Mouse (Mus musculus): Measurements from ENCODE around the gene Aqp7. TPM values are rescaled to one million over a fixed set of nuclear protein-coding genes. Genes with fewer than 3 reads are reported as not detected.
"Not testable (repeated sequence)": the region's sequence is repeated elsewhere in the genome, so short reads cannot be mapped to it uniquely, and the experiment has no call there.

Gene Aqp7
- polyA plus RNA-seq, 1 experiment from 2014 or later: 0.16 TPM

- no peak overlapping the region for H3K9ac ChIP-seq (ENCODE audit: low read length)
- no peak for DNase-seq (ENCODE audit: low spot score)
- WGBS: 82% methylated on average over 16 of the region's 16 CpGs
- H3K4me1 ChIP-seq (replicated peaks; ENCODE audit: control insufficient read depth, insufficient read depth, low read length): no peaks in the 10 kb centered on the region
- no peaks in the 10 kb centered on the region for H3K36me3 ChIP-seq (ENCODE audit: control insufficient read depth, insufficient read depth, low read length)
- no peak overlapping the region for H3K4me2 ChIP-seq (ENCODE audit: low read length)
- no peak overlapping the region for H3K4me3 ChIP-seq (ENCODE audit: low read depth, low read length)
- no peak for ATAC-seq (replicated peaks; ENCODE audit: low FRiP score, low TSS enrichment, low read depth)
- H3K27me3 ChIP-seq (replicated peaks; ENCODE audit: control insufficient read depth, insufficient read depth, low read length): no peaks in the 10 kb centered on the region
- no peak overlapping the region for H3K27ac ChIP-seq (ENCODE audit: low read depth)
- no peaks in the 10 kb centered on the region for H3K9me3 ChIP-seq (ENCODE audit: control insufficient read depth, low read length)
These were observed 39.7 kb upstream of the Aqp7 start for GRCm38 (mm10) chr4:41087459-41088298.

GRCm38 (mm10) chr4:41086947-41087346 lies 39.0 kb upstream of the Aqp7 start:
- Histone ChIP-seq H3K9ac (ENCODE audit: low read length) (no peak overlapping the region), H3K27ac (ENCODE audit: low read depth) (no peak overlapping the region), H3K4me2 (ENCODE audit: low read length) (no peak overlapping the region), H3K9me3 (ENCODE audit: control insufficient read depth, low read length) (no peaks in the 10 kb centered on the region), H3K36me3 (ENCODE audit: control insufficient read depth, insufficient read depth, low read length) (no peaks in the 10 kb centered on the region), H3K4me1 (replicated peaks; ENCODE audit: control insufficient read depth, insufficient read depth, low read length) (no peaks in the 10 kb centered on the region), H3K27me3 (replicated peaks; ENCODE audit: control insufficient read depth, insufficient read depth, low read length) (no peaks in the 10 kb centered on the region), H3K4me3 (ENCODE audit: low read depth, low read length) (no peak overlapping the region)
- ATAC-seq (replicated peaks; ENCODE audit: low FRiP score, low TSS enrichment, low read depth) (no peak), DNase-seq (ENCODE audit: low spot score) (no peak)
- 82% methylated on average over 9 of the region's 9 CpGs for WGBS

GRCm38 (mm10) chr4:41084819-41085218 lies 36.9 kb upstream of the Aqp7 start:
- Histone ChIP-seq H3K4me1 (replicated peaks; ENCODE audit: control insufficient read depth, insufficient read depth, low read length) (no peaks in the 10 kb centered on the region), H3K4me2 (ENCODE audit: low read length) (no peak overlapping the region), H3K36me3 (ENCODE audit: control insufficient read depth, insufficient read depth, low read length) (no peaks in the 10 kb centered on the region), H3K27ac (ENCODE audit: low read depth) (no peak overlapping the region), H3K27me3 (replicated peaks; ENCODE audit: control insufficient read depth, insufficient read depth, low read length) (no peaks in the 10 kb centered on the region), H3K4me3 (ENCODE audit: low read depth, low read length) (no peak overlapping the region), H3K9ac (ENCODE audit: low read length) (no peak overlapping the region), H3K9me3 (ENCODE audit: control insufficient read depth, low read length) (no peaks in the 10 kb centered on the region)
- ATAC-seq (replicated peaks; ENCODE audit: low FRiP score, low TSS enrichment, low read depth): no peak
- DNase-seq (ENCODE audit: low spot score): no peak
- WGBS: 89% methylated on average over 4 of the region's 4 CpGs

GRCm38 (mm10) chr4:41082803-41083202 lies 34.9 kb upstream of the Aqp7 start:
- not testable (repeated sequence) for H3K36me3 ChIP-seq (ENCODE audit: control insufficient read depth, insufficient read depth, low read length); H3K4me3 ChIP-seq (ENCODE audit: low read depth, low read length); ATAC-seq (replicated peaks; ENCODE audit: low FRiP score, low TSS enrichment, low read depth); H3K4me1 ChIP-seq (replicated peaks; ENCODE audit: control insufficient read depth, insufficient read depth, low read length); DNase-seq (ENCODE audit: low spot score); H3K27me3 ChIP-seq (replicated peaks; ENCODE audit: control insufficient read depth, insufficient read depth, low read length); H3K9me3 ChIP-seq (ENCODE audit: control insufficient read depth, low read length); H3K27ac ChIP-seq (ENCODE audit: low read depth); H3K4me2 ChIP-seq (ENCODE audit: low read length); H3K9ac ChIP-seq (ENCODE audit: low read length)
- 53% methylated on average over 4 of the region's 4 CpGs for WGBS

- H3K9me3 ChIP-seq (ENCODE audit: control insufficient read depth, low read length): no peaks in the 10 kb centered on the region
- no peak overlapping the region for H3K4me3 ChIP-seq (ENCODE audit: low read depth, low read length)
- no peaks in the 10 kb centered on the region for H3K4me1 ChIP-seq (replicated peaks; ENCODE audit: control insufficient read depth, insufficient read depth, low read length)
- WGBS: 78% methylated on average over 5 of the region's 5 CpGs
- H3K27me3 ChIP-seq (replicated peaks; ENCODE audit: control insufficient read depth, insufficient read depth, low read length): no peaks in the 10 kb centered on the region
- ATAC-seq (replicated peaks; ENCODE audit: low FRiP score, low TSS enrichment, low read depth): no peak
- no peaks in the 10 kb centered on the region for H3K36me3 ChIP-seq (ENCODE audit: control insufficient read depth, insufficient read depth, low read length)
- H3K4me2 ChIP-seq (ENCODE audit: low read length): no peak overlapping the region
- H3K9ac ChIP-seq (ENCODE audit: low read length): no peak overlapping the region
- no peak for DNase-seq (ENCODE audit: low spot score)
- no peak overlapping the region for H3K27ac ChIP-seq (ENCODE audit: low read depth)
These were observed 33.8 kb upstream of the Aqp7 start for GRCm38 (mm10) chr4:41081733-41082132.

- no peaks in the 10 kb centered on the region for H3K36me3 ChIP-seq (ENCODE audit: control insufficient read depth, insufficient read depth, low read length)
- no peak overlapping the region for H3K27ac ChIP-seq (ENCODE audit: low read depth)
- H3K9ac ChIP-seq (ENCODE audit: low read length): no peak overlapping the region
- DNase-seq (ENCODE audit: low spot score): no peak
- H3K27me3 ChIP-seq (replicated peaks; ENCODE audit: control insufficient read depth, insufficient read depth, low read length): no peaks in the 10 kb centered on the region
- no peak for ATAC-seq (replicated peaks; ENCODE audit: low FRiP score, low TSS enrichment, low read depth)
- H3K9me3 ChIP-seq (ENCODE audit: control insufficient read depth, low read length): no peaks in the 10 kb centered on the region
- 59% methylated on average over 6 of the region's 6 CpGs for WGBS
- H3K4me3 ChIP-seq (ENCODE audit: low read depth, low read length): no peak overlapping the region
- no peak overlapping the region for H3K4me2 ChIP-seq (ENCODE audit: low read length)
- H3K4me1 ChIP-seq (replicated peaks; ENCODE audit: control insufficient read depth, insufficient read depth, low read length): no peaks in the 10 kb centered on the region
These were observed 30.8 kb upstream of the Aqp7 start for GRCm38 (mm10) chr4:41078726-41079125.

GRCm38 (mm10) chr4:41074461-41074860 lies 26.5 kb upstream of the Aqp7 start:
- H3K36me3 ChIP-seq (ENCODE audit: control insufficient read depth, insufficient read depth, low read length): no peaks in the 10 kb centered on the region
- WGBS: 78% methylated on average over 6 of the region's 6 CpGs
- no peak overlapping the region for H3K4me3 ChIP-seq (ENCODE audit: low read depth, low read length)
- no peaks in the 10 kb centered on the region for H3K9me3 ChIP-seq (ENCODE audit: control insufficient read depth, low read length)
- H3K4me1 ChIP-seq (replicated peaks; ENCODE audit: control insufficient read depth, insufficient read depth, low read length): no peaks in the 10 kb centered on the region
- H3K4me2 ChIP-seq (ENCODE audit: low read length): no peak overlapping the region
- no peak for ATAC-seq (replicated peaks; ENCODE audit: low FRiP score, low TSS enrichment, low read depth)
- H3K27me3 ChIP-seq (replicated peaks; ENCODE audit: control insufficient read depth, insufficient read depth, low read length): no peaks in the 10 kb centered on the region
- no peak overlapping the region for H3K9ac ChIP-seq (ENCODE audit: low read length)
- no peak for DNase-seq (ENCODE audit: low spot score)
- no peak overlapping the region for H3K27ac ChIP-seq (ENCODE audit: low read depth)

GRCm38 (mm10) chr4:41073008-41073817 lies 25.3 kb upstream of the Aqp7 start:
- Histone ChIP-seq H3K27ac (ENCODE audit: low read depth) (no peak overlapping the region), H3K4me2 (ENCODE audit: low read length) (no peak overlapping the region)
- 75% methylated on average over 12 of the region's 12 CpGs for WGBS

More at GRCm38 (mm10) chr4:41073008-41073817, 25.3 kb upstream of the Aqp7 start:
- ATAC-seq (replicated peaks; ENCODE audit: low FRiP score, low TSS enrichment, low read depth) (no peak), DNase-seq (ENCODE audit: low spot score) (no peak)
- Histone ChIP-seq H3K27me3 (replicated peaks; ENCODE audit: control insufficient read depth, insufficient read depth, low read length) (no peaks in the 10 kb centered on the region), H3K9me3 (ENCODE audit: control insufficient read depth, low read length) (no peaks in the 10 kb centered on the region), H3K9ac (ENCODE audit: low read length) (no peak overlapping the region), H3K36me3 (ENCODE audit: control insufficient read depth, insufficient read depth, low read length) (no peaks in the 10 kb centered on the region), H3K4me3 (ENCODE audit: low read depth, low read length) (no peak overlapping the region), H3K4me1 (replicated peaks; ENCODE audit: control insufficient read depth, insufficient read depth, low read length) (no peaks in the 10 kb centered on the region)

Measured in intestine, embryonic 14.5 days (tissue).